Mouse (Mus musculus) neural tube, embryonic 14.5 days (tissue): ENCODE data around the gene D930020B18Rik. TPM values are rescaled to one million over a fixed set of nuclear protein-coding genes. Genes with fewer than 3 reads are reported as not detected.

ENCODE experiments used
- ATAC-seq: fragments of 200-750 bp; cut with Nextera tagmentation; 2 replicates; pipeline ENCODE4 v1.8.0; 2017; ENCODE audit warnings: low read depth, mild to moderate bottlenecking, moderate TSS enrichment, moderate library complexity
- H3K27ac ChIP-seq: fragments of 300-500 bp; sonication (generic); 2 replicates; pipeline ENCODE4 v1.5.1; 2014; ENCODE audit warnings: low read depth, mild to moderate bottlenecking, control low read depth, low read length, moderate library complexity, mixed read lengths
- H3K27me3 ChIP-seq: fragments of 300-500 bp; sonication (generic); 2 replicates; pipeline ENCODE4 v1.6.1; 2014; ENCODE audit warnings: low read length; ENCODE audit not compliant: control insufficient read depth, insufficient read depth
- H3K36me3 ChIP-seq: fragments of 300-500 bp; sonication (generic); 2 replicates; pipeline ENCODE4 v1.6.1; 2014; ENCODE audit warnings: low read length, mixed read lengths; ENCODE audit not compliant: control insufficient read depth, insufficient read depth
- H3K4me1 ChIP-seq: fragments of 300-500 bp; sonication (generic); 2 replicates; pipeline ENCODE4 v1.6.1; 2014; ENCODE audit warnings: low read length; ENCODE audit not compliant: control insufficient read depth, insufficient read depth
- H3K4me2 ChIP-seq: fragments of 300-500 bp; sonication (generic); 2 replicates; pipeline ENCODE4 v1.6.1; 2014; ENCODE audit warnings: mild to moderate bottlenecking, low read depth, low read length, control low read depth
- H3K4me3 ChIP-seq: fragments of 300-500 bp; sonication (generic); 2 replicates; pipeline ENCODE4 v1.5.1; 2014; ENCODE audit warnings: low read depth, low read length, control low read depth, mixed read lengths
- H3K9ac ChIP-seq: fragments of 300-500 bp; sonication (generic); replicated peaks from 2 replicates; pipeline ENCODE4 v1.6.1; 2014; ENCODE audit warnings: low read depth, mild to moderate bottlenecking, control low read depth, low read length, mixed read lengths
- H3K9me3 ChIP-seq: fragments of 300-500 bp; sonication (generic); 2 replicates; pipeline ENCODE4 v1.6.1; 2016; ENCODE audit warnings: low read length; ENCODE audit not compliant: control insufficient read depth
- WGBS: fragments of 180-500 bp; shearing (Covaris S2); extraction: QIAGEN DNeasy Blood & Tissue Kit; methylation state at CpG from one replicate; pipeline ENCODE4 v1.1.7; 2014; 5-methylcytosine and 5-hydroxymethylcytosine counted together
- polyA plus RNA-seq: library from polyadenylated mRNA; unstranded; fragments of >200 nt; fragmentation: Nextera tagmentation; extraction: Ambion mirVana; gene quantifications from 2 replicates; pipeline ENCODE4 v1.2.1, GENCODE M21; 2014

The D930020B18Rik gene
- polyA plus RNA-seq, 1 experiment from 2014 or later = 0.12 TPM

- H3K4me3 ChIP-seq = no peak overlapping the region
- 88% methylated on average over 15 of the region's 15 CpGs for WGBS
- H3K4me1 ChIP-seq = no peaks in the 10 kb centered on the region
- ATAC-seq = no peak
- H3K9me3 ChIP-seq = no peaks in the 10 kb centered on the region
- no peaks in the 10 kb centered on the region for H3K36me3 ChIP-seq
- H3K27me3 ChIP-seq = no peaks in the 10 kb centered on the region
- no peak overlapping the region for H3K27ac ChIP-seq
- no peak overlapping the region for H3K4me2 ChIP-seq
- H3K9ac ChIP-seq = no peak overlapping the region
Observed at GRCm38 (mm10) chr10:121705399-121706163, 64.2 kb downstream of the D930020B18Rik start.

GRCm38 (mm10) chr10:121716862-121717261, 75.5 kb downstream of the D930020B18Rik start:
- no peak overlapping the region for H3K4me3 ChIP-seq
- no peak for ATAC-seq

GRCm38 (mm10) chr10:121718896-121719585, 77.7 kb downstream of the D930020B18Rik start:
- no peak for ATAC-seq
- 94% methylated on average over 18 of the region's 18 CpGs for WGBS
- Histone ChIP-seq H3K27me3 (no peaks in the 10 kb centered on the region), H3K9me3 (no peaks in the 10 kb centered on the region; the same call in 1 of the 2 replicates), H3K27ac (no peak overlapping the region), H3K4me3 (no peak overlapping the region), H3K36me3 (no peaks in the 10 kb centered on the region), H3K4me2 (no peak overlapping the region), H3K9ac (no peak overlapping the region), H3K4me1 (no peaks in the 10 kb centered on the region)

More at GRCm38 (mm10) chr10:121716862-121717261, 75.5 kb downstream of the D930020B18Rik start:
- no peaks in the 10 kb centered on the region; the same call in 1 of the 2 replicates for H3K9me3 ChIP-seq
- H3K4me2 ChIP-seq = no peak overlapping the region
- H3K27me3 ChIP-seq = no peaks in the 10 kb centered on the region
- H3K9ac ChIP-seq = no peak overlapping the region
- H3K36me3 ChIP-seq = no peaks in the 10 kb centered on the region
- H3K4me1 ChIP-seq = no peaks in the 10 kb centered on the region
- H3K27ac ChIP-seq = no peak overlapping the region

GRCm38 (mm10) chr10:121720701-121721100, 79.3 kb downstream of the D930020B18Rik start:
- 94% methylated on average over 13 of the region's 13 CpGs for WGBS
- Histone ChIP-seq H3K27ac (no peak overlapping the region), H3K4me2 (no peak overlapping the region), H3K36me3 (no peaks in the 10 kb centered on the region), H3K9ac (no peak overlapping the region), H3K9me3 (no peaks in the 10 kb centered on the region; the same call in 1 of the 2 replicates), H3K4me1 (no peaks in the 10 kb centered on the region), H3K4me3 (no peak overlapping the region), H3K27me3 (no peaks in the 10 kb centered on the region)
- no peak for ATAC-seq

GRCm38 (mm10) chr10:121726505-121726904, 85.1 kb downstream of the D930020B18Rik start:
- H3K9me3 ChIP-seq = no peaks in the 10 kb centered on the region
- no peak for ATAC-seq

GRCm38 (mm10) chr10:121727151-121727550, 85.8 kb downstream of the D930020B18Rik start:
- no peak for ATAC-seq
- Histone ChIP-seq H3K4me2 (no peak overlapping the region), H3K27ac (no peak overlapping the region), H3K9ac (no peak overlapping the region), H3K4me3 (no peak overlapping the region), H3K36me3 (no peaks in the 10 kb centered on the region), H3K9me3 (no peaks in the 10 kb centered on the region), H3K4me1 (no peaks in the 10 kb centered on the region), H3K27me3 (no peaks in the 10 kb centered on the region)
- 74% methylated on average over 4 of the region's 4 CpGs for WGBS

More at GRCm38 (mm10) chr10:121726505-121726904, 85.1 kb downstream of the D930020B18Rik start:
- H3K27me3 ChIP-seq = no peaks in the 10 kb centered on the region
- no peak overlapping the region for H3K4me2 ChIP-seq
- 85% methylated on average over 4 of the region's 4 CpGs for WGBS
- no peak overlapping the region for H3K9ac ChIP-seq
- no peak overlapping the region for H3K27ac ChIP-seq
- H3K4me3 ChIP-seq = no peak overlapping the region
- no peaks in the 10 kb centered on the region for H3K4me1 ChIP-seq
- no peaks in the 10 kb centered on the region for H3K36me3 ChIP-seq

GRCm38 (mm10) chr10:121728226-121728625, 86.8 kb downstream of the D930020B18Rik start:
- Histone ChIP-seq H3K4me2 (no peak overlapping the region), H3K27me3 (no peaks in the 10 kb centered on the region), H3K36me3 (no peaks in the 10 kb centered on the region), H3K9ac (no peak overlapping the region), H3K27ac (no peak overlapping the region), H3K4me1 (no peaks in the 10 kb centered on the region), H3K4me3 (no peak overlapping the region), H3K9me3 (no peaks in the 10 kb centered on the region)
- 95% methylated on average over 4 of the region's 4 CpGs for WGBS
- ATAC-seq = no peak

GRCm38 (mm10) chr10:121731048-121731725, 89.8 kb downstream of the D930020B18Rik start:
- H3K4me3 ChIP-seq = no peak overlapping the region
- no peak for ATAC-seq
- H3K27me3 ChIP-seq = no peaks in the 10 kb centered on the region
- no peak overlapping the region for H3K4me2 ChIP-seq
- H3K9me3 ChIP-seq = no peaks in the 10 kb centered on the region
- WGBS = 96% methylated on average over 8 of the region's 8 CpGs
- H3K9ac ChIP-seq = no peak overlapping the region
- no peaks in the 10 kb centered on the region for H3K4me1 ChIP-seq
- H3K36me3 ChIP-seq = no peaks in the 10 kb centered on the region
- H3K27ac ChIP-seq = no peak overlapping the region

- Histone ChIP-seq H3K27me3 (no peaks in the 10 kb centered on the region), H3K27ac (no peak overlapping the region), H3K9me3 (no peaks in the 10 kb centered on the region), H3K36me3 (no peaks in the 10 kb centered on the region), H3K4me1 (no peaks in the 10 kb centered on the region), H3K9ac (no peak overlapping the region), H3K4me2 (no peak overlapping the region), H3K4me3 (no peak overlapping the region)
- 53% methylated on average over 9 of the region's 9 CpGs for WGBS
- ATAC-seq = no peak; the same call in 1 of the 2 replicates
Observed at GRCm38 (mm10) chr10:121732542-121732941, 91.2 kb downstream of the D930020B18Rik start.
